Mouse (Mus musculus): Measurements from ENCODE around the gene Spire2. TPM values are rescaled to one million over a fixed set of nuclear protein-coding genes. Genes with fewer than 3 reads are reported as not detected.

Gene Spire2
- polyA plus RNA-seq, 1 experiment from 2014 or later: 0.89 TPM

DNA sequence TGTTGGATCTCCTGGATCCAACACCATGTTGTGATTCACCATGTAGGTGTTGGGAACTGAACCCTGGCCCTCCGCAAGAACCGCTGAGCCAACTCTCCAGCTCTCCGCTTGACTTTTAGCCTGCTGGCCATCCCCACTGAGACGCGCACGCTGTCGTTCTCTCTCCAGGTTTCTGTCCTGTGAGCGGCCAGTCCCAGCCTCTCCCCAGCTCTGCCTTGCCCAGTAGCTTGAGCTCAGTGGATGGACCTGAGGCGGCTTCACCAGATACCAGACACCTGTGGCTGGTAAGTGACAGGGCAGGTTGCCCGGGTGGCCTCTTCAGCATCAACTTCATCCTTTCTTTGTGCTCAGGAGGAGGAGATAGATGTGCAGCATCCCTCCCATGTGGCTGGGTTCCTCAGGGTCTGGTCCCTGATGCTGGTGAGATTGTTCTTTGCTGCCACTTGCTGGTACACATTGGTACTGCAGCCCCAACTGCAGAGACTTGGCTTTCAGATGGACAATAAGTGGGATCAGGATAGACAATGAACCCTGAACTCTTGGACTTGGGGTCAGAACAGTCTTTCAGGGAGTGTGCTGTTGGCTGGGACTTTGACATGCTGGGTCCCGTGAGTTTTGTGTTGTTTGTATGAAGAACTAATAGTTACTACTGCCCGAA lies 28.7 kb downstream of the Spire2 start:
- Histone ChIP-seq H3K4me3 (ENCODE audit: low read length) (no peak overlapping the region), H3K4me1 (ENCODE audit: control insufficient read depth, insufficient read depth, low read length) (no peaks in the 10 kb centered on the region), H3K9ac (ENCODE audit: low read depth, low read length) (no peak overlapping the region), H3K36me3 (ENCODE audit: control insufficient read depth, insufficient read depth, low read length) (no peaks in the 10 kb centered on the region), H3K4me2 (ENCODE audit: low read depth, low read length) (no peak overlapping the region), H3K27ac (ENCODE audit: low read length) (no peak overlapping the region), H3K9me3 (ENCODE audit: control insufficient read depth, low read length) (no peaks in the 10 kb centered on the region), H3K27me3 (replicated peaks; ENCODE audit: control insufficient read depth, insufficient read depth, low read length) (no peaks in the 10 kb centered on the region)
- ATAC-seq: peak; percentile 56; the same call in 1 of the 2 replicates
- 48% methylated on average over 12 of the region's 12 CpGs for WGBS

GRCm38 (mm10) chr8:123373403-123374238 lies 41.1 kb downstream of the Spire2 start, which contains the start of gene Tcf25:
Tcf25 (plus strand) TSS chr8:123373753.
- H3K4me3 ChIP-seq (ENCODE audit: low read length): peak within 1 kb of the TSS; percentile 95
- H3K36me3 ChIP-seq (ENCODE audit: control insufficient read depth, insufficient read depth, low read length): no peaks in the 10 kb centered on the region
- H3K27me3 ChIP-seq (replicated peaks; ENCODE audit: control insufficient read depth, insufficient read depth, low read length): no peaks in the 10 kb centered on the region
- peak; percentile 93 for ATAC-seq
- peak within 1 kb of the TSS; percentile 78 for H3K4me2 ChIP-seq (ENCODE audit: low read depth, low read length)
- H3K4me1 ChIP-seq (ENCODE audit: control insufficient read depth, insufficient read depth, low read length): peaks cover 12% of the 10 kb centered on the region
- WGBS: under 1% methylated on average over 75 of the region's 75 CpGs
- H3K9me3 ChIP-seq (ENCODE audit: control insufficient read depth, low read length): no peaks in the 10 kb centered on the region
- H3K9ac ChIP-seq (ENCODE audit: low read depth, low read length): peak within 1 kb of the TSS; percentile 90
- peak within 1 kb of the TSS; percentile 99 for H3K27ac ChIP-seq (ENCODE audit: low read length)

DNA sequence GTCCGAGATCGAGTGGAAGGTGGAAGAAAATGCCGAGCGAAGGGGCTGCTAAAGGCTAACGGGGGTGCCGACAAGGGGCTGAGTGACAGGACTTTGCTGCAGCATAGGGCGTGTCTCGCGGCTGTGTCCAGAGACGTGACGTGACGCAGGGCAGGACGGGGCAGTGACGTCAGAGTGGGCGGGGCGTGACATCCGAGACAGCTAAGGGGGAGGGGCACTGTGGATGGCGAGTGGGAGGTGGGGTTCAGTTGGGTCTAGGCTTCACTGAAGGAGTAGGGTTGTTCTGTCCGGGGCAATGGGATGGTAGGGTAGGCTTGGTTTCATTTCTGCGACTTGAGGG lies 41.7 kb downstream of the Spire2 start:
- ATAC-seq: peak; percentile 85
- no peaks in the 10 kb centered on the region for H3K36me3 ChIP-seq (ENCODE audit: control insufficient read depth, insufficient read depth, low read length)
- WGBS: under 1% methylated on average over 20 of the region's 20 CpGs
- peak overlapping the region; percentile 99 for H3K27ac ChIP-seq (ENCODE audit: low read length)
- H3K4me1 ChIP-seq (ENCODE audit: control insufficient read depth, insufficient read depth, low read length): peaks cover 12% of the 10 kb centered on the region
- peak overlapping the region; percentile 90 for H3K9ac ChIP-seq (ENCODE audit: low read depth, low read length)
- peak overlapping the region; percentile 95 for H3K4me3 ChIP-seq (ENCODE audit: low read length)
- H3K9me3 ChIP-seq (ENCODE audit: control insufficient read depth, low read length): no peaks in the 10 kb centered on the region
- H3K27me3 ChIP-seq (replicated peaks; ENCODE audit: control insufficient read depth, insufficient read depth, low read length): no peaks in the 10 kb centered on the region
- H3K4me2 ChIP-seq (ENCODE audit: low read depth, low read length): peak overlapping the region; percentile 78

DNA sequence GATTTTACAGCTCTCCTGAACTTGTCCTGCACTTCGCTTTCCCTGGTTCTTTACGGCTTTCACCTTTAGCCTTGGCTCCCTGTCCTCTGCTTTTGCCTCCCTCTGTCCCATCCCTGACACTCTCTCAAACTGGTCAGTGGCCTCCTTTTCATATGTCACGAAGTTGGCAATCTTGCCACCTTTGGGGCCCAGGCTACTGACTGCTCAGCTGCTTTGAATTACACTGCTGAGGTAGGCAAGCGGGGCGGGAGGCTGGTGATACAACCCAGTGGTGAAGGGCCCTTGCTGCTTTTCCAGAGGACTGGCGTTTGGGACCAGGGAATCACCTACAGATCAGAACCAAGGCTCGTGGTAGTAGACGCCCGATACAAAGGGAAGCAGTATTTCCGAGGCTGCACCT lies 43.2 kb downstream of the Spire2 start:
- Histone ChIP-seq H3K36me3 (ENCODE audit: control insufficient read depth, insufficient read depth, low read length) (no peaks in the 10 kb centered on the region), H3K4me3 (ENCODE audit: low read length) (no peak overlapping the region), H3K9ac (ENCODE audit: low read depth, low read length) (no peak overlapping the region), H3K27me3 (replicated peaks; ENCODE audit: control insufficient read depth, insufficient read depth, low read length) (no peaks in the 10 kb centered on the region), H3K27ac (ENCODE audit: low read length) (no peak overlapping the region), H3K4me1 (ENCODE audit: control insufficient read depth, insufficient read depth, low read length) (peaks cover 12% of the 10 kb centered on the region), H3K4me2 (ENCODE audit: low read depth, low read length) (no peak overlapping the region), H3K9me3 (ENCODE audit: control insufficient read depth, low read length) (no peaks in the 10 kb centered on the region)
- 84% methylated on average over 10 of the region's 10 CpGs for WGBS
- ATAC-seq: no peak

DNA sequence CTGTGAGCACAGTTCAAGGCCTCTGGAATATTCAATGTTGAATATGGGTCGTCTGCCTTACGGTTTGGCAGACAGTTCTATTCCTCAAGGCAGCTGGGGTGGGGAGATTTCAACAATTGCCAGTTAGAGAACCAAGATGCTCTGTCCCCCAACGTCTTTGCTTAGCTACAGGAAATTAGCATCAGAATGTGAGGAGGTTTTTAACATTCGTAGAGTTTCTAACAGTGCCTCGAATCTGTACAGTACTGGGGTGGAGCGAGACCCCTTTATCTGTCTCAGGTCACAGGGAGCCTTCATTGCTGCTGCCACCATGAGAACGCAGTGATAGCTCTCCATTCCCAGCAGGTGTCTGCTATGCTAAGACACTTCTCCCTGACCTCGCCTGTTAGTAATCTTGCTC lies 43.6 kb downstream of the Spire2 start:
- H3K4me1 ChIP-seq (ENCODE audit: control insufficient read depth, insufficient read depth, low read length): peaks cover 12% of the 10 kb centered on the region
- 78% methylated on average over 8 of the region's 8 CpGs for WGBS
- H3K9me3 ChIP-seq (ENCODE audit: control insufficient read depth, low read length): no peaks in the 10 kb centered on the region
- no peak overlapping the region for H3K27ac ChIP-seq (ENCODE audit: low read length)
- H3K4me3 ChIP-seq (ENCODE audit: low read length): no peak overlapping the region
- ATAC-seq: no peak
- H3K36me3 ChIP-seq (ENCODE audit: control insufficient read depth, insufficient read depth, low read length): no peaks in the 10 kb centered on the region
- H3K9ac ChIP-seq (ENCODE audit: low read depth, low read length): no peak overlapping the region
- H3K4me2 ChIP-seq (ENCODE audit: low read depth, low read length): no peak overlapping the region
- H3K27me3 ChIP-seq (replicated peaks; ENCODE audit: control insufficient read depth, insufficient read depth, low read length): no peaks in the 10 kb centered on the region

GRCm38 (mm10) chr8:123381711-123382110 lies 49.2 kb downstream of the Spire2 start:
- Histone ChIP-seq H3K27ac (ENCODE audit: low read length) (no peak overlapping the region), H3K4me1 (ENCODE audit: control insufficient read depth, insufficient read depth, low read length) (no peaks in the 10 kb centered on the region), H3K36me3 (ENCODE audit: control insufficient read depth, insufficient read depth, low read length) (peaks cover 15% of the 10 kb centered on the region), H3K9ac (ENCODE audit: low read depth, low read length) (no peak overlapping the region), H3K9me3 (ENCODE audit: control insufficient read depth, low read length) (no peaks in the 10 kb centered on the region), H3K4me2 (ENCODE audit: low read depth, low read length) (no peak overlapping the region), H3K4me3 (ENCODE audit: low read length) (no peak overlapping the region), H3K27me3 (replicated peaks; ENCODE audit: control insufficient read depth, insufficient read depth, low read length) (no peaks in the 10 kb centered on the region)
- 91% methylated on average over 4 of the region's 4 CpGs for WGBS
- no peak for ATAC-seq

GRCm38 (mm10) chr8:123382516-123382915 lies 50.0 kb downstream of the Spire2 start:
- Histone ChIP-seq H3K4me1 (ENCODE audit: control insufficient read depth, insufficient read depth, low read length) (no peaks in the 10 kb centered on the region), H3K9ac (ENCODE audit: low read depth, low read length) (no peak overlapping the region), H3K27ac (ENCODE audit: low read length) (no peak overlapping the region), H3K4me3 (ENCODE audit: low read length) (no peak overlapping the region), H3K9me3 (ENCODE audit: control insufficient read depth, low read length) (no peaks in the 10 kb centered on the region), H3K27me3 (replicated peaks; ENCODE audit: control insufficient read depth, insufficient read depth, low read length) (no peaks in the 10 kb centered on the region), H3K4me2 (ENCODE audit: low read depth, low read length) (no peak overlapping the region), H3K36me3 (ENCODE audit: control insufficient read depth, insufficient read depth, low read length) (peaks cover 16% of the 10 kb centered on the region)
- no peak for ATAC-seq
- WGBS: 84% methylated on average over 8 of the region's 8 CpGs

GRCm38 (mm10) chr8:123384883-123385540 lies 52.5 kb downstream of the Spire2 start:
- no peak overlapping the region for H3K4me2 ChIP-seq (ENCODE audit: low read depth, low read length)
- no peaks in the 10 kb centered on the region for H3K4me1 ChIP-seq (ENCODE audit: control insufficient read depth, insufficient read depth, low read length)
- H3K9me3 ChIP-seq (ENCODE audit: control insufficient read depth, low read length): no peaks in the 10 kb centered on the region
- H3K36me3 ChIP-seq (ENCODE audit: control insufficient read depth, insufficient read depth, low read length): peaks cover 38% of the 10 kb centered on the region
- ATAC-seq: no peak; the same call in 1 of the 2 replicates
- no peaks in the 10 kb centered on the region for H3K27me3 ChIP-seq (replicated peaks; ENCODE audit: control insufficient read depth, insufficient read depth, low read length)
- 57% methylated on average over 9 of the region's 9 CpGs for WGBS
- H3K4me3 ChIP-seq (ENCODE audit: low read length): no peak overlapping the region
- H3K27ac ChIP-seq (ENCODE audit: low read length): no peak overlapping the region
- H3K9ac ChIP-seq (ENCODE audit: low read depth, low read length): no peak overlapping the region

- Histone ChIP-seq H3K4me3 (ENCODE audit: low read length) (no peak overlapping the region), H3K9me3 (ENCODE audit: control insufficient read depth, low read length) (no peaks in the 10 kb centered on the region), H3K27me3 (replicated peaks; ENCODE audit: control insufficient read depth, insufficient read depth, low read length) (no peaks in the 10 kb centered on the region), H3K4me2 (ENCODE audit: low read depth, low read length) (no peak overlapping the region), H3K9ac (ENCODE audit: low read depth, low read length) (no peak overlapping the region), H3K27ac (ENCODE audit: low read length) (no peak overlapping the region), H3K4me1 (ENCODE audit: control insufficient read depth, insufficient read depth, low read length) (no peaks in the 10 kb centered on the region), H3K36me3 (ENCODE audit: control insufficient read depth, insufficient read depth, low read length) (peaks cover 41% of the 10 kb centered on the region)
- no peak for ATAC-seq
- WGBS: 85% methylated on average over 3 of the region's 3 CpGs
These were observed 54.5 kb downstream of the Spire2 start for GRCm38 (mm10) chr8:123387041-123387440.

Data from intestine, embryonic 16.5 days (tissue).